Mouse (Mus musculus): ENCODE data around the gene Adamts14. TPM values are rescaled to one million over a fixed set of nuclear protein-coding genes. Genes with fewer than 3 reads are reported as not detected.

Adamts14 gene
- polyA plus RNA-seq, 1 experiment: not detected

GRCm38 (mm10) chr10:61179927-61180326 is 93.3 kb downstream of the Adamts14 start:
- no peak for TF ChIP-seq GATA1 (IDR thresholded peaks at IDR 0.05; ENCODE audit: low read length)

- no peak for TF ChIP-seq GATA1 (IDR thresholded peaks at IDR 0.05; ENCODE audit: low read length)
These were observed 94.6 kb downstream of the Adamts14 start for GRCm38 (mm10) chr10:61178687-61179086.

- no peak for TF ChIP-seq GATA1 (IDR thresholded peaks at IDR 0.05; ENCODE audit: low read length)
These were observed 95.5 kb downstream of the Adamts14 start for GRCm38 (mm10) chr10:61177751-61178150.

- no peak for TF ChIP-seq GATA1 (IDR thresholded peaks at IDR 0.05; ENCODE audit: low read length)
These were observed 96.9 kb downstream of the Adamts14 start for GRCm38 (mm10) chr10:61176221-61176790.

- no peak for TF ChIP-seq GATA1 (IDR thresholded peaks at IDR 0.05; ENCODE audit: low read length)
These were observed 97.6 kb downstream of the Adamts14 start for GRCm38 (mm10) chr10:61175442-61176204.

- no peak for TF ChIP-seq GATA1 (IDR thresholded peaks at IDR 0.05; ENCODE audit: low read length)
These were observed 98.4 kb downstream of the Adamts14 start for GRCm38 (mm10) chr10:61174711-61175441.

GRCm38 (mm10) chr10:61172496-61172895 is 100.7 kb downstream of the Adamts14 start:
- no peak for TF ChIP-seq GATA1 (IDR thresholded peaks at IDR 0.05; ENCODE audit: low read length)

- no peak for TF ChIP-seq GATA1 (IDR thresholded peaks at IDR 0.05; ENCODE audit: low read length)
These were observed 101.6 kb downstream of the Adamts14 start, which contains the start of gene Tbata for GRCm38 (mm10) chr10:61171654-61172053. Gene Tbata, plus strand, starts transcription at chr10:61171954.

- no peak for TF ChIP-seq GATA1 (IDR thresholded peaks at IDR 0.05; ENCODE audit: low read length)
These were observed 104.8 kb downstream of the Adamts14 start for GRCm38 (mm10) chr10:61168393-61168792.

- no peak for TF ChIP-seq GATA1 (IDR thresholded peaks at IDR 0.05; ENCODE audit: low read length)
These were observed 105.7 kb downstream of the Adamts14 start for GRCm38 (mm10) chr10:61167333-61168096.

- TF ChIP-seq GATA1 (IDR thresholded peaks at IDR 0.05; ENCODE audit: low read length): no peak
These were observed 110.9 kb downstream of the Adamts14 start for GRCm38 (mm10) chr10:61162366-61162765.

- no peak for TF ChIP-seq GATA1 (IDR thresholded peaks at IDR 0.05; ENCODE audit: low read length)
These were observed 112.6 kb downstream of the Adamts14 start for GRCm38 (mm10) chr10:61160671-61161070.

- no peak for TF ChIP-seq GATA1 (IDR thresholded peaks at IDR 0.05; ENCODE audit: low read length)
These were observed 113.1 kb downstream of the Adamts14 start for GRCm38 (mm10) chr10:61160089-61160488.

GRCm38 (mm10) chr10:61158594-61158993 is 114.6 kb downstream of the Adamts14 start:
- TF ChIP-seq GATA1 (IDR thresholded peaks at IDR 0.05; ENCODE audit: low read length): no peak

- no peak for TF ChIP-seq GATA1 (IDR thresholded peaks at IDR 0.05; ENCODE audit: low read length)
These were observed 116.8 kb downstream of the Adamts14 start for GRCm38 (mm10) chr10:61156453-61156852.
